Mouse (Mus musculus): ENCODE data around the gene Polr3h. TPM values are rescaled to one million over a fixed set of nuclear protein-coding genes. Genes with fewer than 3 reads are reported as not detected.
"Not testable (repeated sequence)": the region's sequence is repeated elsewhere in the genome, so short reads cannot be mapped to it uniquely, and the experiment has no call there.

Polr3h gene
- polyA plus RNA-seq, 1 experiment, result 30.8 TPM

- DNase-seq (ENCODE audit: low read depth), result no peak
- no peak for TF ChIP-seq CTCF (IDR thresholded peaks at IDR 0.05; ENCODE audit: borderline replicate concordance, extremely low read depth, insufficient read depth, insufficient read length)
- no peak for TF ChIP-seq POLR2A (IDR thresholded peaks at IDR 0.05; ENCODE audit: borderline replicate concordance, extremely low read depth, insufficient read depth, insufficient read length, poor library complexity, severe bottlenecking)
These were observed 11.4 kb downstream of the Polr3h start for GRCm38 (mm10) chr15:81914668-81915067.

GRCm38 (mm10) chr15:81912498-81912897 is 13.5 kb downstream of the Polr3h start:
- TF ChIP-seq CTCF (IDR thresholded peaks at IDR 0.05; ENCODE audit: borderline replicate concordance, extremely low read depth, insufficient read depth, insufficient read length) (no peak), POLR2A (IDR thresholded peaks at IDR 0.05; ENCODE audit: borderline replicate concordance, extremely low read depth, insufficient read depth, insufficient read length, poor library complexity, severe bottlenecking) (no peak)
- no peak for DNase-seq (ENCODE audit: low read depth)

- not testable (repeated sequence) for DNase-seq (ENCODE audit: low read depth)
These were observed 17.3 kb downstream of the Polr3h start for GRCm38 (mm10) chr15:81908767-81909166.

- no peak for DNase-seq (ENCODE audit: low read depth)
- TF ChIP-seq CTCF (IDR thresholded peaks at IDR 0.05; ENCODE audit: borderline replicate concordance, extremely low read depth, insufficient read depth, insufficient read length) (no peak), POLR2A (IDR thresholded peaks at IDR 0.05; ENCODE audit: borderline replicate concordance, extremely low read depth, insufficient read depth, insufficient read length, poor library complexity, severe bottlenecking) (no peak)
These were observed 18.1 kb downstream of the Polr3h start for GRCm38 (mm10) chr15:81907953-81908352.

GRCm38 (mm10) chr15:81904939-81905338 is 21.1 kb downstream of the Polr3h start:
- peak; percentile 72 for DNase-seq (ENCODE audit: low read depth)
- TF ChIP-seq POLR2A (IDR thresholded peaks at IDR 0.05; ENCODE audit: borderline replicate concordance, extremely low read depth, insufficient read depth, insufficient read length, poor library complexity, severe bottlenecking), result no peak
- peak; percentile 70; the same call in 1 of the 2 replicates for TF ChIP-seq CTCF (IDR thresholded peaks at IDR 0.05; ENCODE audit: borderline replicate concordance, extremely low read depth, insufficient read depth, insufficient read length)

- TF ChIP-seq CTCF (IDR thresholded peaks at IDR 0.05; ENCODE audit: borderline replicate concordance, extremely low read depth, insufficient read depth, insufficient read length), result no peak
- no peak for TF ChIP-seq POLR2A (IDR thresholded peaks at IDR 0.05; ENCODE audit: borderline replicate concordance, extremely low read depth, insufficient read depth, insufficient read length, poor library complexity, severe bottlenecking)
- DNase-seq (ENCODE audit: low read depth), result no peak
These were observed 27.3 kb downstream of the Polr3h start for GRCm38 (mm10) chr15:81898751-81899150.

- TF ChIP-seq POLR2A (IDR thresholded peaks at IDR 0.05; ENCODE audit: borderline replicate concordance, extremely low read depth, insufficient read depth, insufficient read length, poor library complexity, severe bottlenecking) (no peak), CTCF (IDR thresholded peaks at IDR 0.05; ENCODE audit: borderline replicate concordance, extremely low read depth, insufficient read depth, insufficient read length) (no peak)
- DNase-seq (ENCODE audit: low read depth), result no peak
These were observed 28.3 kb downstream of the Polr3h start for GRCm38 (mm10) chr15:81897607-81898285.

GRCm38 (mm10) chr15:81896407-81896806 is 29.6 kb downstream of the Polr3h start:
- no peak for DNase-seq (ENCODE audit: low read depth)
- no peak for TF ChIP-seq POLR2A (IDR thresholded peaks at IDR 0.05; ENCODE audit: borderline replicate concordance, extremely low read depth, insufficient read depth, insufficient read length, poor library complexity, severe bottlenecking)
- TF ChIP-seq CTCF (IDR thresholded peaks at IDR 0.05; ENCODE audit: borderline replicate concordance, extremely low read depth, insufficient read depth, insufficient read length), result no peak

- no peak for DNase-seq (ENCODE audit: low read depth)
- TF ChIP-seq POLR2A (IDR thresholded peaks at IDR 0.05; ENCODE audit: borderline replicate concordance, extremely low read depth, insufficient read depth, insufficient read length, poor library complexity, severe bottlenecking) (no peak), CTCF (IDR thresholded peaks at IDR 0.05; ENCODE audit: borderline replicate concordance, extremely low read depth, insufficient read depth, insufficient read length) (no peak)
These were observed 32.0 kb downstream of the Polr3h start for GRCm38 (mm10) chr15:81894002-81894401.

GRCm38 (mm10) chr15:81891822-81892580 is 34.0 kb downstream of the Polr3h start:
- TF ChIP-seq CTCF (IDR thresholded peaks at IDR 0.05; ENCODE audit: borderline replicate concordance, extremely low read depth, insufficient read depth, insufficient read length) (no peak), POLR2A (IDR thresholded peaks at IDR 0.05; ENCODE audit: borderline replicate concordance, extremely low read depth, insufficient read depth, insufficient read length, poor library complexity, severe bottlenecking) (no peak)
- no peak for DNase-seq (ENCODE audit: low read depth)

- DNase-seq (ENCODE audit: low read depth), result no peak
- TF ChIP-seq CTCF (IDR thresholded peaks at IDR 0.05; ENCODE audit: borderline replicate concordance, extremely low read depth, insufficient read depth, insufficient read length), result no peak
- TF ChIP-seq POLR2A (IDR thresholded peaks at IDR 0.05; ENCODE audit: borderline replicate concordance, extremely low read depth, insufficient read depth, insufficient read length, poor library complexity, severe bottlenecking), result no peak
These were observed 34.8 kb downstream of the Polr3h start for GRCm38 (mm10) chr15:81891140-81891802.

All from brain, embryonic 14.5 days (tissue).